Mouse (Mus musculus): ENCODE measurements at regions not wholly inside any gene's neighbourhood (a gene's known extent, or its start where the extent isn't known, plus 50 kb on each side); places are given as distances from the start of the nearest gene placed in this dataset.
"Not testable (repeated sequence)": the region's sequence is repeated elsewhere in the genome, so short reads cannot be mapped to it uniquely, and the experiment has no call there.

- in situ Hi-C loops (cut with MboI, MseI): no loop called here
Measured at GRCm38 (mm10) chr5:91755958-91756357, 206.9 kb downstream of the Rchy1 start.

- in situ Hi-C loops (cut with MboI, MseI): not testable (repeated sequence)
Measured at GRCm38 (mm10) chr5:91752846-91753245, 210.0 kb downstream of the Rchy1 start.

DNA sequence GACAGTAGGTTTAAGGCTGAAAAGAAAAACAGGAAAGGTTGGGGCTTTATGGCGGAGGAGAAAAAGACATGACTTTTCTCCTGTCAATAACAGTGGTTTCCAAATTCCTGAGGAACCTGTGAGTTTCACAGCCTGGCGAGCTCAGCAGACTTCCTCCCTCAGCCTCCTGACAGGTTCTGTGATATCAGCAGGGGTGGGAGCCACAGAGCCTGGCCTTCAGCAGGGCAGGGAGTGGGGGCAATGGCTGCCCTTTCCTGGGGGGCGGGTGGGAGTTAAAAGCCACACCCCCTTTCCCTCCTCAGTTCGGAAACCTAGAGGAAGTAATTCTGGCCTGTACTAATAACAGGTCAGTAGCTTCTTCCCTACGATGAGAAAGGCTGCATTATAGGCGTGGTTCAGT, 211.7 kb downstream of the Rchy1 start:
- in situ Hi-C loops (cut with MboI, MseI): no loop called here

- in situ Hi-C loops (cut with MboI, MseI): no loop called here
Measured at GRCm38 (mm10) chr5:91746077-91746476, 216.8 kb downstream of the Rchy1 start.

DNA sequence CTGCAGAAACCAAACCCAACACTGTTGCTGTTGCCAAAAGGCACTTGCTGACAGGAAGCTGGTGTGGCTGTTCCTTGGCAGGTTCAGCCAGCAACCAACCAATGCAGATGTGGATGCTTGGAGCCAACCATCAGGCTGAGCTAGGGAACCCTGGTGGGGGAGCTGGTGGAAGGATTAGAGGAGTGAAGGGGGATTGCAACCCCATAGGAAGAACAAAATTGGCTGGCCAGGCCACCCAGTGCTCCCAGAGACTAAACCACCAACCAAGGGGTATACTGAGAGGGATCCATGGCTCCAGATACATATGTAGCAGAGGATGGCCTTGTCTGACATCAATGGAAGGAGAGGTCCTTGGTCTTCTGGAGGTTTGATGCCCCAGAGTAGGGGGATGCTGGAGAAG, 218.5 kb downstream of the Rchy1 start:
- in situ Hi-C loops (cut with MboI, MseI): no loop called here

- in situ Hi-C loops (cut with MboI, MseI): no loop called here
Measured at GRCm38 (mm10) chr5:91740159-91740537, 222.7 kb downstream of the Rchy1 start.

- in situ Hi-C loops (cut with MboI, MseI): no loop called here
Measured at GRCm38 (mm10) chr5:91739433-91740158, 222.2 kb downstream of the Parm1 start.

- in situ Hi-C loops (cut with MboI, MseI): no loop called here
Measured at GRCm38 (mm10) chr5:91732002-91732401, 214.6 kb downstream of the Parm1 start.

GRCm38 (mm10) chr5:91731155-91731554, 213.7 kb downstream of the Parm1 start:
- in situ Hi-C loops (cut with MboI, MseI): no loop called here

DNA sequence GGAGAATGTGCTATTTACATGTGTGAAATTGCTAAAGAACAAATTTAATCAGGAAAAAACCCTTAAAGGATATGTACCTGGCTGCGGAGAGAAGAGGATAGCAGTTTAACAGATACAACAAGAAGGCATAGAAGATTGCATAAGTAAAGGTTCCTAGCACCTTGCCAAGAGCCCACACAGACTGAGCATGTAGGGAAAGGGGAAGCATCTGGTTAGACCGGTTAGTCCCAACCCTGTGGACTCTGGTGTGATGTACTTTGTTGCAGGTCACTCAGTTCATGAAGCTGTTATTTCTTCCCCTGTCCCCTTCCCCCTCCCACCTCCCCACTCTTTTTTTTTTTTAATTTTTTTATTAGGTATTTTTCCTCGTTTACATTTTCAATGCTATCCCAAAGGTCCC, 212.5 kb downstream of the Parm1 start:
- in situ Hi-C loops (cut with MboI, MseI): no loop called here

GRCm38 (mm10) chr5:91729415-91729814, 212.0 kb downstream of the Parm1 start:
- in situ Hi-C loops (cut with MboI, MseI): no loop called here

DNA sequence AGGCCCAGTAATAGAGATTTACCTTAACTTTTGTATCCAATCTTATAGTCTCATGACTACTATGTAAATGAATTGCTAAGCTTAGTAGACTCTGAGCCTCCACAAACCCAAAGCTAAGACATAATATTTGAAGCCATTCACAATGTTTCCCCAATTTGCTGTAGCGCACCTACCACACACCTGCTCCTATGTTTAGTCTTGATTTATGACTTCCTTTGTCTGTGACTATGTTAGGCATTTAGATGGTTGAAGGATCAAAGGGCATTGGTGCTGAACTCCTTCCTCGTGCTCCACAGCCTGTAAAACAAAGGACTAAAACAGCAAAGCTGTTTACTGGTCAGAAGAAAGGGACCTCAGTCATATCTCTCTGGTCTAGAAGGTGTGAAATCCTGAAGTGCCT, 210.0 kb downstream of the Parm1 start:
- in situ Hi-C loops (cut with MboI, MseI): no loop called here

DNA sequence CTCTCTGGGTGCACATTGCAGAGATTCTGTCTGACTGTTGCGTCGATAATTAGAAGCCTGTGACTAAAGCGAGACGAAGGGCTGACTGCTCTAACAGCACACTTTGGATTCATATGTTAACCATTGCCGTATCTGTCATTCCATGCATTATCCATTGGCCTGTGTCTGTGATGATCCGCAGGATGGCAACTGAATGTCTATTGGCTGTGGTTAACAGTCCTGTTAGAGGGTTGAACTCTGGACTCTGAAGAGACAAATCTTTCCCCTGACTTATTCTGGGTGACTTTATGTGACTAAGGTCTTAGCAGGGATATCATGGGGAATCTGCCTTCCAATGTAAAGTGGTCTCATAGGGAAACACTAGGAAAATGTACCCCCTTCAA, 208.7 kb downstream of the Parm1 start:
- in situ Hi-C loops (cut with MboI, MseI): no loop called here

DNA sequence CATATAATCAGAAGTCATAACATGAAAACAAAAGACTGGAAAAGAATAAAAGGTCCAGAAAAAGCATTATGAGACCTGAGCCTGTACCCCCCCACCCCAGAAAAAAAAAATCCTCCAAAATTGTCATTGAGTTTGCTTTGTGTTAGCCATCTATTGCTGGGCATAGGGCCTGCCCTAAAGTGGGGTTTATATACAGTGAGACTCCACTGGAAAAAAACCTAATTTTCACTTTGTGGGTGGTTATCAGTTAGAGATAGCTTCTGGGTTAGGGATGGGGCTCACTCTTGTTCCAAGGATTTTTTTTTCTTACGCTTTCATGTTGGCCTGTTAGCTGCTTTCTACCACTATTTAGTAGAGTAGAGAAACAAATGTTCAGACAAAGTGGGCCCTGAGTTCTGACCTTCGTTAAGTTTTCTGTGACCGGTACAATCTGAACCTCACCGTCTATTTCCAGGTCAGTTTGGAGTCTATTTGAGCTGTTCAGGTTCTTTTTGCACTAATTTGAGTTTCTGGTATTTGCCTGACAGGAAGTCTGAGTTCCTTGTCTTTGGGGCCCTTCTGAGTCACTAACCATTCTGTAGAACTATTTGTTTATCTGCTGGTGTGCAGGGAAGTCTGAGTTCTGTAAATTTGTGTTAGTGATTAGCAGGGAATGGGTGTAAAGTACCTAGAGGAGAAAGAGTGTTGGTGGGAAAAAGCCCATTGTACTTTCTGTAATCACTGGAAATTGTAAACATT, 208.1 kb downstream of the Parm1 start:
- in situ Hi-C loops (cut with MboI, MseI): no loop called here

GRCm38 (mm10) chr5:91724881-91725280, 207.5 kb downstream of the Parm1 start:
- in situ Hi-C loops (cut with MboI, MseI): no loop called here

GRCm38 (mm10) chr5:91723416-91723815, 206.0 kb downstream of the Parm1 start:
- in situ Hi-C loops (cut with MboI, MseI): no loop called here

DNA sequence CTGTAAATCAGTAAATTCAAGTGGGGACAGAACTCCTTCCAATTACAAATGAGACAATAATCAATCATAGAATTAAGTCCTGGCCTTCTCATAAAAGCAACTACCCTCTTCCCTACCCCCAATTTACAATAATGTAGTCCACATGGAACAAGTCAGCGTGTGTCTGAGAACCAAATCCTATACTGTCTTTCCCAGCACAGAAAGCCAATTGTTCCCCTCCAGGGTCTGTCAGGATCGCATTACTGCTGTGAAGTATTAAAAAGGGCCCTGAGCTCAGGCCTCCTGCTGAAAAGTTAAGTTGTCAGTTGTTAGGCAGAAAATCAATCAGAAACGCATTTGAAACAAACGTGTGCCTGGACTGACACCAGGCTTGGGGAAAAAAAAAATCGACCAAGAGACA, 205.6 kb downstream of the Parm1 start:
- in situ Hi-C loops (cut with MboI, MseI): no loop called here

GRCm38 (mm10) chr5:91722403-91722802, 205.0 kb downstream of the Parm1 start:
- in situ Hi-C loops (cut with MboI, MseI): no loop called here

DNA sequence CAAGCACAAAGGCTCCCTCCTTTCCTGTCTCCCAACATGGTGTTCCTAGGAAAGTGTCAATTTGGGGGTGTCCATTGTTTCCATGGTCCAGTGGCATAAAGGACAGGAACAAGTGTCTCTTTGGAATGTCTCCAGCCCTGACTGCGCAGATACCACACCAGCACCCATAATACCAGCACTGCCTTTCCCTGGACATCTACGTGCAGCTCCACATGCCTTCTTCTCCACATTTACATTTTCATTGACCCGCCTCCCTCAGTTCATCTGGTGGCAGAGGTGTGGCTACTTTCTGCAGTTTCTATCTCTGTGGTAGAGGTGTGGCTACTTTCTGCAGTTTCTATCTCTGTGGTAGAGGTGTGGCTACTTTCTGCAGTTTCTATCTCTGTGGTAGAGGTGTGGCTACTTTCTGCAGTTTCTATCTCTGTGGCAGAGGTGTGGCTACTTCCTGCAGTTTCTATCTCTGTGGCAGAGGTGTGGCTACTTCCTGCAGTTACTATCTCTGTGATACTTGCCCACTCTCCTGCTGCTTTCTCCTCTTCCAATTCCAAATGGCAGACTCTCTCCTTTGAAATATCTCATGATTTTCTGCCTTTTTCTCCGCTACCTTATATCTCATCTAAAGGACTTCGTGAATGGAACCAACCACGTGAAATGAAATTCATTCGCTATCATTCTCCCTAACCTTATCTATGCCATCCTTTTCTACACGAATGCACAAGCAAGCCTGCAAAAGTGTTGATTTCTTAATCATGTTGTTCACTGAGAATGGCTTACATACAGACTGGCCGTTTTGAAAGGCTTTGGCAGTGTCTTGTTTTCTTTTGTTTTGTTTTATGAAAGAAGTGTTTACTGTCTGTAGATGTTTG, 204.0 kb downstream of the Parm1 start:
- in situ Hi-C loops (cut with MboI, MseI): no loop called here

GRCm38 (mm10) chr5:91713020-91713419, 195.6 kb downstream of the Parm1 start:
- in situ Hi-C loops (cut with MboI, MseI): no loop called here

- in situ Hi-C loops (cut with MboI, MseI): loop anchor here in 1 of 2 experiments (5.0 kb wide), 1 partner anchor 52 kb away; no protein-coding TSS in a partner anchor
Measured at GRCm38 (mm10) chr5:91709494-91710286, 192.3 kb downstream of the Parm1 start.

All from T-helper 17 cell (primary cell).